Mouse (Mus musculus) heart, adult 2 months (tissue): ENCODE measurements around the gene Ppp1r3d.

Experiments used
- CTCF ChIP-seq: fragments of 200-600 bp; IDR thresholded peaks from 2 replicates; pipeline ENCODE4 v1.8.1; 2022; ENCODE audit warnings: antibody characterized with exemption, mild to moderate bottlenecking, moderate library complexity
- EP300 ChIP-seq: fragments of 200-500 bp; IDR thresholded peaks from 2 replicates; pipeline ENCODE4 v1.6.1; 2011; ENCODE audit warnings: low read depth, low read length, control low read depth; ENCODE audit not compliant: insufficient read depth
- POLR2A ChIP-seq: fragments of 200-500 bp; IDR thresholded peaks from 2 replicates; pipeline ENCODE4 v1.6.1; 2011; ENCODE audit warnings: mild to moderate bottlenecking, low read depth, low read length, control low read depth; ENCODE audit not compliant: insufficient read depth

GRCm38 (mm10) chr2:178416970-178417369, 2.7 kb upstream of the Ppp1r3d start:
- TF ChIP-seq POLR2A (no peak), CTCF (no peak), EP300 (no peak)
